Mouse (Mus musculus) mouse embryonic stem cell (cell line): ENCODE measurements at regions not wholly inside any gene's neighbourhood (a gene's known extent, or its start where the extent isn't known, plus 50 kb on each side); places are given as distances from the start of the nearest gene placed in this dataset.

Source experiments
- in situ Hi-C, 2 experiments: fragments of 300-500 bp; cut with MboI; formaldehyde crosslinking; loops; 1 replicate in 1 of 2; 3 replicates in 1 of 2; pipeline ENCODE4 v1.14.3; 2019 to 2020; ENCODE audit warnings: low sequenced_read_pairs in 2 of 2, low pct_unique_long_range_greater_than_20kb in 1 of 2, mixed read lengths in 1 of 2; ENCODE audit not compliant: unreplicated experiment in 1 of 2

DNA sequence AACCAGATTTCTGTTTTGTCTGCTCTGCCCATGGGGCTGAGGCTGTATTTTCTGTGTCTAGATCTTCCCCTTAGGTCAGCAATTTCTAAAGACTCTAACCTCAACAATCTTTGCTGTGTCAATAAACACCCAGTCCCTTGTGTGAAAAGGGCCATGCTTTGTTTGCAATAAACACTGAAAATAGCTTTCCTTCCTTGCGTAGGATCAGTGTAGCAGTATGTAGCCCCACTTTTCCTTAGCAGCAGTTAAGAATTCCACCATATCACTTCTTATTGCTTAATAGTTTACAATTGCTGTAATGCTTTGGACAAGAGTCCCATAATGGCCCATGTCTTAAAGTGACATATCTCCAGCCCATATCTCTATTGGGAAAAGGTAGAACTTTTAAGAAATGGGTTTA lies 205.3 kb downstream of the Lnpk start:
- in situ Hi-C loops = no loop called here

DNA sequence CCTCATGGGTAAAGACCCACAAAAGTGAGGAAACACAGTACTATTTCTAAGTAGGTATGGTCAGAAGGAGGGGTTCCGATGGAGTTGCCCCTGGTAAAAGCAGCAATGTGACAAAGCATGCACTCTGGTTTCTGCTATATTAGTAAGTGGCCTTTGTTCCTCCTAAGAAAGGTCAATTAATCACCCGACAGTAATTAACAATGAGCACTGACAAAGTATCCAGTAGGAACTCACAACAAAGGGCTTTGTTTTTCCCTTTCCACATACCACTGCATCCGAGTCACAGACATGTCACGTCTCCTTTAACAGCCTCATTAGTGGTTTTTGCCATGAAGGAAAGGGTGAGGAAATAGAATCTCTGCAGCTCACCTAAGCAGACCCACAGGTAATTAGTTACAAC lies 206.2 kb downstream of the Lnpk start:
- in situ Hi-C loops = no loop called here

DNA sequence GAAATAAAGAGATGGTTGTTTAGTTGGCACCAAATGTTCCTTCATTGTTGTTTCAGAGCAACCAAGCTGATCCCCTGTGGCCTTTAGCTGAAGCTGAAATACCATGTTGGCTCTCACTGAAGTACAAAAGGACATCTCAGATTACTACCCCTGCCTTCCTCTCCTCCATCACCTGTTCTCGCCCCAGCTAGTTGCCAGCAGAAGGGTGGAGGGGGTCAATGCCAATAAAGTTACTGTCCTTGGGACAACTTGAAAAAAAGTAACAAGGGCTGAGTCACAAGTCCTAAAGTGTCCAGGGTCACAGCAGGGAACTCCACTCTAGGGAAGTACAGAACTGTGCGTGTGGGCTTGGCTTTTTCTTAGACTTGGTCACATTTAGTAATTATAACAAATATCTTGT lies 216.0 kb downstream of the Lnpk start:
- in situ Hi-C loops = no loop called here

DNA sequence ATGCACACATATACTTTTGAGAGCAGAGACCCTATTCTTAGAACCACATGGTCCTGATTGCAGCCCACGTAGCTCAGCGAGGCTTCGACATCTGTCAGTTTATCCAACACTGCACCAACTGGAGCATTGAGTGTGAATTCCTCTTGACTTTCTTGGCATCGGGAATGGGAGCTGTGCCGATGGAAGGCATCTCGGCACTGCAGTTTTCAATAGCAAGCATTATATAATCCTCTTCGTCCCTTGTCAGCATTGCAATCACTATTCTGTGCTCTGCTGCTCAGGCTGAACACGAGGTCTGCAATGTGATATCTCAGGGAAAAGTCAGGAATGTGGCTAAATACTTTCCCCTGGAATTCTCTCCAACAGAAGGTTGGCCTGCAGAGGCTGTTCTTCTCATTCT lies 224.6 kb downstream of the Lnpk start:
- in situ Hi-C loops = no loop called here

- in situ Hi-C loops = no loop called here
Measured at GRCm38 (mm10) chr2:74349809-74350208, 229.4 kb downstream of the Lnpk start.

GRCm38 (mm10) chr2:74306301-74306700 lies 272.9 kb downstream of the Lnpk start:
- in situ Hi-C loops = no loop called here

DNA sequence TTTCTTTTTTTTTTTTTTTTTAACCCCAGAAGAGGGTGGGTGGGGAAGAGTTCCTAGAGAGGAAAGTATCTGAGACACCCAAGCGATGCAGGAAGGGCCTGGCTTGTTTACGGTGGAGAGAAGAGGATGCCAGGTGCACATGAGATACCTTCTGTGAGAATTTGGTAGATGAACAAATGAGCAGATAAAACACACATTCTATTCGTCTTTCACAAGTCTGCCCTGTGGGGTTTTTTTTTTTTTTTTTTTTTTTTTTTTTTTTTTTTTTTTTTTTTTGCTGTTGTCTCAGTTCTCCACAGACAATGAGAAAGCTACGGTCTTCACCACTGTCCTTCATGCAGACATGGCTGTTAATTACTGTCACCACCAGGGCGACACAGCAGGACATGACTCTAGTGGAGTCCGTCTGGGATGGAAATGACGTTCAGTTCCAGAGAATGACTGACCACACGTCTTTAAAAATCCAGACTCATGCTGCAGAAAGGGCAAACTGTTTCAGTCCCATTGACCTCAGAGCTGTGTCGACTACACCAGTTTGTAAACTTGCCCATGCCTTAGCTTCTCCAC lies 278.3 kb downstream of the Lnpk start:
- in situ Hi-C loops = no loop called here

GRCm38 (mm10) chr2:74300366-74300791 lies 278.9 kb downstream of the Lnpk start:
- in situ Hi-C loops = no loop called here

DNA sequence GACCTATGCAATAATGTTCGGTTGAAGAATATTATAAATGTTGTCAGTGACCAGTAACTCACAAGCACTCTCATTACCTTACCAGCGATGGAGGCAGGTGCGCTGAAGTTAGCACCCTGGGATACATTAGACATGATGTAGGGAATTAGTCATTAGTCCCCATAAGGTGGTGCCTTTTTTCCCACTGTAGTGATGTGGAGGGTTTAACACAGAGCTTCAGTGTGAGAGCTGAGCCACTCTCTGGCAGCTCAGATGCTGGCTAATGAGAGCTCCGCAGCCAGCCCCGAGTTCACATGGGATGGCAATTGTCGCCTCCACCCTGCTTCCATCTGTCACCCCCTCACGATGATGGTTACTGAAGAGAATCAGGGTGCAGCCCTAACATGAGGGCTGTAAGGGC lies 286.6 kb downstream of the Lnpk start:
- in situ Hi-C loops = loop anchor here in 1 of 2 experiments (10.0 kb wide), 2 partner anchors 228 to 372 kb away; partner anchors contain the start of gene Hoxd13

- in situ Hi-C loops = loop anchor here in 1 of 2 experiments (10.0 kb wide), 2 partner anchors 227 to 373 kb away; partner anchors contain the start of gene Hoxd13
Measured at GRCm38 (mm10) chr2:74291416-74292396, 287.5 kb downstream of the Lnpk start.

GRCm38 (mm10) chr2:74285624-74286023 lies 293.6 kb downstream of the Lnpk start:
- in situ Hi-C loops = no loop called here

- in situ Hi-C loops = no loop called here
Measured at GRCm38 (mm10) chr2:74264963-74265362, 314.3 kb downstream of the Lnpk start.

DNA sequence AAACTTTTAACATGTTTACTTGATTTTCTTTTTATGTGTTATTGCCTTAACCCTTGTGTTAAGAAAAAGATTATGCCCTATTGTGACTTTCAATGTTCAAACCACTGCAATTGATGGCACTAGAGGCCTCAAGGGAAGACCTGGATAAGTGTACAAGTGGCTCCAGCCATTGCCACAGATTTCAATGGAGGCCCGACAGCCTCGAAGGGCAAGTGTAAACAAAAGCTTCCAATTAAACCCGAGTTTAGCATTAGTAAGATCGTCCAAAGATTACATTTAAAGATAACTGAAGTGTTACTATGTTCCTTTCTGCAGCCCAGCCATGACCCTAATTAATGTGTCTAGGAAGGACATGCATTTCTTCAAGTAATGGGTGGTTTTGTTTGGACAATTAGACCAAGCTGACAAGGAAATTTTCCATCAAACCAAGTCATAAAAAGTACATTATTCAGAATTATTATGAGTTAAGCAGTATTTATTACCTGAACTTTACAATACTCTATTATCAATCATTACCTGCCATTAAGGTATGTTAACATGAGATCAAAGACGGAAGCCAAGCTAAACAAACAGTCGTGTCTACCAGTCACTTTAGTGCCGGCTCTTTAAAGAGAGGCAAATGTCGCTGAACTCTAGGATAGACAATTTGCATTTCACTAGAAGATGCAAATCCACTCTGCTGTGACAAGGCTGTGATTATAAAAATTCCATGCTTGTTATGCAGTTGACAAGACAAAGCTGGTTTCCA lies 322.0 kb downstream of the Lnpk start:
- in situ Hi-C loops = no loop called here

DNA sequence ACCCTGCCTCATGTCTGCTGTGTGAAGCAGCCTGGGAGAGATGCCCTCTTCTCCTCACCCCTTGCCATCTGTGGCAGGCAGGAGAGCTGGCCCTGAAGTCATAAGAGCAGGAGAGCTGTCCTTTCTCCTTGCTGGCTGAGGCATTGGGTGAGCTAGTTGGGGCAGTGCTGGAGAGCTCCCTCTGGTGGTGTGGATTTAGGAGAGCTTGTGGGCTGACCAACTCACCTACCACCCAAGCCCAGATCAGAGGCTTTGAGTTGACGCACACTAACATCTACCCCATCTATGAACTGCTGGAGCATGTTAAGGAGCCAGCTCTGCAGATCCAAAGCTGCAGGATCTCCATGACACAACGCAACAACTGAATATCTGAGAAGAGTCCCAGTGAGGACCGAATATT lies 331.7 kb downstream of the Lnpk start:
- in situ Hi-C loops = no loop called here

DNA sequence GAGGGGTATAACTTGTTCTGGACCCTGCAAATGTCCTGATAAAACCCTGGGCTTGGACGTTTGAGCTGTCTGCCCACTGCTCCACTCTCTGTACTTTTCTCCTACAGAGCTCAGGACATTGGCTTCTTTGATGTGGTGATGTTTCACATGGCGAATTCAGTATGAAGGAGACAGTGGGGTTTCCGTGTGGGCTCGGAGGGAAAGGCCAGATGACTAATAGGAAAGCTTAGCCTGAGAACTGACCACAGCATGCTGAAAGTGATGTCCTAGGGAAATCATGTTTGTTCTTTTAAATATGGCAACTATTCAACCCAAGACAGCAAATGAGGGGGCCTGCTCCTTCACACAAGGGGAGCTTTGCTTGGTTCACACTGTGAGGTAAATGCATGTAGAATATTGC lies 332.6 kb downstream of the Lnpk start:
- in situ Hi-C loops = no loop called here

DNA sequence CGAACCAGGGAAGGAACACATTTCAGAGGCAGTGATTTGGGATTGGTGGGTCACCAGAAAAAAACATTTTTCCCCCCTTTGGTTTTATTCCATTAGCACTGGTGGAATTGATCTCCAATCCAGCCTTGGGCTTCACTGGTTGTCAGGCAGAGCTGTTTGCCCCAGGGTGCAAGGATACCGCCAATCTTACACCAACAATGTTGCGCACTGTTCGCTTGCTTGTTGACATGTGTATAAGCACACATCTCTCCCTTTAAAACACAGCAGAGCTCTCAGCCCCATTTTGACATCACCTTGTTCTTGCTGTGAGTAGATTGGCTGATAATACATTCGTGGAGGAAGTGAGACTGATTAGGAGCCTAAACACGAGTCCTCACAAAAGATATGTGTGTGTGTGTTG lies 333.1 kb upstream of the Atp5g3 start:
- in situ Hi-C loops = no loop called here

GRCm38 (mm10) chr2:74243801-74244200 lies 332.7 kb upstream of the Atp5g3 start:
- in situ Hi-C loops = no loop called here

DNA sequence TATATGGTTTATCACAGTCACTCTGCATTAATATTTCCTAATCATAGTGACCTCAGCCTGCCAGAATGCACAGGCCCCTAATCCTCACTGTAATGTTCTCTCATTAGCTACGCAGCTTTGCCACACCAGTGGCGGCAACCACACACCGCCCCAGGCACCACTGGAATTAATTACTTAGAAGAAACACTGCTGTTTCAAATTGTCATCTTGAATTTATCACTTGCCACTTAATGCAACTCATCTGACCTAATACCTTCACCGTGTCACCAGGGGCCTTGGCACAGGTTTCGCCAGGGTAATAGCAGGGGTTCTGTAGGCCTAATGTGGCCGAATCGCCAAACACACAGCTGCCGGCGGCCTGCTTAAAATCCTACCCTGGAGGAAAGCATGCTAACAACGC lies 328.5 kb upstream of the Atp5g3 start:
- in situ Hi-C loops = no loop called here

GRCm38 (mm10) chr2:74217437-74217836 lies 306.3 kb upstream of the Atp5g3 start:
- in situ Hi-C loops = no loop called here
